Mouse (Mus musculus): ENCODE data around the gene Rbm20. TPM values are rescaled to one million over a fixed set of nuclear protein-coding genes. Genes with fewer than 3 reads are reported as not detected.
A peak's percentile ranks its signal among the peaks of the same experiment; 100 is the strongest.

Rbm20 gene
- polyA plus RNA-seq, 1 experiment from 2014 or later = 51.8 TPM

GRCm38 (mm10) chr19:53816242-53816641, 139.1 kb downstream of the Rbm20 start:
- H3K27ac ChIP-seq (ENCODE audit: poor library complexity, severe bottlenecking) = peak overlapping the region; percentile 55; the same call in 1 of the 2 replicates
- no peak for ATAC-seq (ENCODE audit: insufficient number of reproducible peaks, low FRiP score)
- no peak overlapping the region for H3K4me2 ChIP-seq
- WGBS = 66% methylated on average over 11 of the region's 11 CpGs
- no peak overlapping the region for H3K9ac ChIP-seq
- no peaks in the 10 kb centered on the region for H3K9me3 ChIP-seq (replicated peaks)
- peaks cover 51% of the 10 kb centered on the region for H3K4me1 ChIP-seq (replicated peaks)
- H3K27me3 ChIP-seq (replicated peaks) = no peaks in the 10 kb centered on the region
- no peak overlapping the region for H3K4me3 ChIP-seq
- peaks cover 63% of the 10 kb centered on the region for H3K36me3 ChIP-seq

GRCm38 (mm10) chr19:53819299-53819698, 142.2 kb downstream of the Rbm20 start:
- H3K27ac ChIP-seq (ENCODE audit: poor library complexity, severe bottlenecking) = peak overlapping the region; percentile 31; the same call in 1 of the 2 replicates
- H3K4me1 ChIP-seq (replicated peaks) = peaks cover 67% of the 10 kb centered on the region
- no peaks in the 10 kb centered on the region for H3K27me3 ChIP-seq (replicated peaks)
- no peak overlapping the region for H3K9ac ChIP-seq
- H3K9me3 ChIP-seq (replicated peaks) = no peaks in the 10 kb centered on the region
- ATAC-seq (ENCODE audit: insufficient number of reproducible peaks, low FRiP score) = no peak
- H3K4me3 ChIP-seq = no peak overlapping the region
- no peak overlapping the region for H3K4me2 ChIP-seq
- WGBS = 27% methylated on average over 6 of the region's 6 CpGs
- peaks cover 65% of the 10 kb centered on the region for H3K36me3 ChIP-seq

- peaks cover 61% of the 10 kb centered on the region for H3K4me1 ChIP-seq (replicated peaks)
- 59% methylated on average over 13 of the region's 13 CpGs for WGBS
These were observed 144.4 kb downstream of the Rbm20 start for GRCm38 (mm10) chr19:53821241-53822120.

GRCm38 (mm10) chr19:53823847-53824246, 146.7 kb downstream of the Rbm20 start:
- peak overlapping the region; percentile 17 for H3K4me2 ChIP-seq
- no peak overlapping the region for H3K4me3 ChIP-seq
- no peaks in the 10 kb centered on the region for H3K27me3 ChIP-seq (replicated peaks)
- H3K36me3 ChIP-seq = peaks cover 45% of the 10 kb centered on the region
- H3K4me1 ChIP-seq (replicated peaks) = peaks cover 55% of the 10 kb centered on the region
- peak overlapping the region; percentile 88 for H3K27ac ChIP-seq (ENCODE audit: poor library complexity, severe bottlenecking)
- WGBS = 31% methylated on average over 6 of the region's 6 CpGs
- ATAC-seq (ENCODE audit: insufficient number of reproducible peaks, low FRiP score) = peak; percentile 41; the same call in 1 of the 2 replicates
- 0 out of 2 replicates have a peak overlapping the region, but pooled peaks have one; percentile 31 for H3K9ac ChIP-seq
- no peaks in the 10 kb centered on the region for H3K9me3 ChIP-seq (replicated peaks)

More at GRCm38 (mm10) chr19:53821241-53822120, 144.4 kb downstream of the Rbm20 start:
- Histone ChIP-seq H3K4me2 (no peak overlapping the region), H3K27ac (ENCODE audit: poor library complexity, severe bottlenecking) (peak overlapping the region; percentile 46; the same call in 1 of the 2 replicates), H3K36me3 (peaks cover 58% of the 10 kb centered on the region), H3K27me3 (replicated peaks) (no peaks in the 10 kb centered on the region), H3K9me3 (replicated peaks) (no peaks in the 10 kb centered on the region), H3K4me3 (no peak overlapping the region), H3K9ac (no peak overlapping the region)
- ATAC-seq (ENCODE audit: insufficient number of reproducible peaks, low FRiP score) = no peak

- H3K36me3 ChIP-seq = peaks cover 36% of the 10 kb centered on the region
- WGBS = 65% methylated on average over 21 of the region's 21 CpGs
- no peaks in the 10 kb centered on the region for H3K27me3 ChIP-seq (replicated peaks)
- peak overlapping the region; percentile 45; the same call in 1 of the 2 replicates for H3K4me2 ChIP-seq
- H3K4me3 ChIP-seq = peak overlapping the region; percentile 21; the same call in 1 of the 2 replicates
- H3K9me3 ChIP-seq (replicated peaks) = no peaks in the 10 kb centered on the region
- H3K9ac ChIP-seq = no peak overlapping the region
- H3K4me1 ChIP-seq (replicated peaks) = peaks cover 50% of the 10 kb centered on the region
- peak; percentile 69; the same call in 1 of the 2 replicates for ATAC-seq (ENCODE audit: insufficient number of reproducible peaks, low FRiP score)
- H3K27ac ChIP-seq (ENCODE audit: poor library complexity, severe bottlenecking) = peak overlapping the region; percentile 35
These were observed 148.0 kb downstream of the Rbm20 start for GRCm38 (mm10) chr19:53824872-53825680.

GRCm38 (mm10) chr19:53829990-53830389, 152.9 kb downstream of the Rbm20 start:
- Histone ChIP-seq H3K4me3 (no peak overlapping the region), H3K36me3 (peaks cover 35% of the 10 kb centered on the region), H3K27ac (ENCODE audit: poor library complexity, severe bottlenecking) (peak overlapping the region; percentile 86), H3K9ac (no peak overlapping the region), H3K4me1 (replicated peaks) (peaks cover 33% of the 10 kb centered on the region), H3K27me3 (replicated peaks) (no peaks in the 10 kb centered on the region), H3K4me2 (peak overlapping the region; percentile 56), H3K9me3 (replicated peaks) (no peaks in the 10 kb centered on the region)
- no peak for ATAC-seq (ENCODE audit: insufficient number of reproducible peaks, low FRiP score)
- 39% methylated on average over 6 of the region's 6 CpGs for WGBS

GRCm38 (mm10) chr19:53830407-53831163, 153.5 kb downstream of the Rbm20 start:
- H3K9ac ChIP-seq = peak overlapping the region; percentile 52; the same call in 1 of the 2 replicates

GRCm38 (mm10) chr19:53831164-53831448, 154.0 kb downstream of the Rbm20 start:
- H3K27ac ChIP-seq (ENCODE audit: poor library complexity, severe bottlenecking) = peak overlapping the region; percentile 86
- ATAC-seq (ENCODE audit: insufficient number of reproducible peaks, low FRiP score) = no peak
- H3K4me3 ChIP-seq = no peak overlapping the region
- WGBS = 37% methylated on average over 3 of the region's 3 CpGs
- 0 out of 2 replicates have a peak overlapping the region, but pooled peaks have one; percentile 56 for H3K4me2 ChIP-seq
- no peak overlapping the region for H3K9ac ChIP-seq
- H3K4me1 ChIP-seq (replicated peaks) = peaks cover 28% of the 10 kb centered on the region
- no peaks in the 10 kb centered on the region for H3K9me3 ChIP-seq (replicated peaks)
- peaks cover 38% of the 10 kb centered on the region for H3K36me3 ChIP-seq
- no peaks in the 10 kb centered on the region for H3K27me3 ChIP-seq (replicated peaks)

More at GRCm38 (mm10) chr19:53830407-53831163, 153.5 kb downstream of the Rbm20 start:
- Histone ChIP-seq H3K4me3 (0 out of 2 replicates have a peak overlapping the region, but pooled peaks have one; percentile 1), H3K27ac (ENCODE audit: poor library complexity, severe bottlenecking) (peak overlapping the region; percentile 86), H3K36me3 (peaks cover 36% of the 10 kb centered on the region), H3K4me1 (replicated peaks) (peaks cover 28% of the 10 kb centered on the region), H3K9me3 (replicated peaks) (no peaks in the 10 kb centered on the region), H3K27me3 (replicated peaks) (no peaks in the 10 kb centered on the region), H3K4me2 (peak overlapping the region; percentile 56)
- WGBS = 8% methylated on average over 8 of the region's 8 CpGs
- peak; percentile 90 for ATAC-seq (ENCODE audit: insufficient number of reproducible peaks, low FRiP score)

- H3K9me3 ChIP-seq (replicated peaks) = no peaks in the 10 kb centered on the region
- H3K4me3 ChIP-seq = no peak overlapping the region
- no peaks in the 10 kb centered on the region for H3K27me3 ChIP-seq (replicated peaks)
- peaks cover 35% of the 10 kb centered on the region for H3K36me3 ChIP-seq
- H3K9ac ChIP-seq = no peak overlapping the region
- ATAC-seq (ENCODE audit: insufficient number of reproducible peaks, low FRiP score) = no peak
- H3K4me2 ChIP-seq = no peak overlapping the region
- H3K27ac ChIP-seq (ENCODE audit: poor library complexity, severe bottlenecking) = 0 out of 2 replicates have a peak overlapping the region, but pooled peaks have one; percentile 16
- 44% methylated on average over 7 of the region's 7 CpGs for WGBS
- peaks cover 28% of the 10 kb centered on the region for H3K4me1 ChIP-seq (replicated peaks)
These were observed 155.4 kb downstream of the Rbm20 start for GRCm38 (mm10) chr19:53832512-53832911.

- 73% methylated on average over 8 of the region's 8 CpGs for WGBS
- Histone ChIP-seq H3K27ac (ENCODE audit: poor library complexity, severe bottlenecking) (no peak overlapping the region), H3K4me1 (replicated peaks) (peaks cover 29% of the 10 kb centered on the region), H3K4me2 (no peak overlapping the region), H3K27me3 (replicated peaks) (no peaks in the 10 kb centered on the region), H3K4me3 (no peak overlapping the region), H3K36me3 (peaks cover 45% of the 10 kb centered on the region), H3K9ac (no peak overlapping the region), H3K9me3 (replicated peaks) (no peaks in the 10 kb centered on the region)
- no peak for ATAC-seq (ENCODE audit: insufficient number of reproducible peaks, low FRiP score)
These were observed 156.8 kb downstream of the Rbm20 start for GRCm38 (mm10) chr19:53833745-53834369.
